Mouse (Mus musculus): Measurements from ENCODE around the gene Pfkfb3. TPM values are rescaled to one million over a fixed set of nuclear protein-coding genes. Genes with fewer than 3 reads are reported as not detected.

The Pfkfb3 gene
- total RNA-seq, 2 experiments from 2014 or later: 27.5 to 30.0 TPM

- no peak for DNase-seq (ENCODE audit: low spot score in 2 of 2)
- intact Hi-C loops (cut with DNase I): no loop called here
Observed at GRCm38 (mm10) chr2:11457904-11458303, 96.0 kb downstream of the Pfkfb3 start.

GRCm38 (mm10) chr2:11448711-11449110 is 105.2 kb downstream of the Pfkfb3 start:
- DNase-seq (ENCODE audit: low spot score in 2 of 2): no peak

DNA sequence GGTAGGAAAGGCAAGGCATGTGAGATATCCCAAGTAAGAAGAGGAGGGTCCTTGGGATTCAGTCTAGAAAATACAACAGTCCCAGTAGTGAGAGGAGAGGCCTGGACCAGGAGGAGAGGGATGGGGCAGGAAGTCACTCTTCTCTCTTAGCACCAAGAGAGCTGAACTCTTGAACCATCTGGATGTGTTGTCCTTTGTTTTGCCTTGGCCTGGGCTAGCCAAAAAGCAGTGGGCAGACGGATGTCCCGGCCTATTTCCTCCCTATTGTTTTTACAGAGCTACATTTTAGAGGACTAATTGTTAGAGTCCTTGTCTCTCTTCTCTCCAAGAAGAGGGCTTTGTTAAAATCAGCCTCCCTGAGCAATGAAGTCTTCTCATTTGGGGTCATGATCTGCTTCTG is 106.0 kb downstream of the Pfkfb3 start:
- intact Hi-C loops (cut with DNase I): no loop called here

More at GRCm38 (mm10) chr2:11448711-11449110, 105.2 kb downstream of the Pfkfb3 start:
- intact Hi-C loops (cut with DNase I): no loop called here

GRCm38 (mm10) chr2:11445722-11446121 is 108.2 kb downstream of the Pfkfb3 start:
- intact Hi-C loops (cut with DNase I): no loop called here

More for the DNA sequence above, 106.0 kb downstream of the Pfkfb3 start:
- DNase-seq (ENCODE audit: low spot score in 2 of 2): no peak

GRCm38 (mm10) chr2:11441864-11442263 is 112.0 kb downstream of the Pfkfb3 start:
- no peak for DNase-seq (ENCODE audit: low spot score in 2 of 2)
- intact Hi-C loops (cut with DNase I): no loop called here

More at GRCm38 (mm10) chr2:11445722-11446121, 108.2 kb downstream of the Pfkfb3 start:
- no peak for DNase-seq (ENCODE audit: low spot score in 2 of 2)

GRCm38 (mm10) chr2:11438231-11438954 is 115.5 kb downstream of the Pfkfb3 start:
- DNase-seq (ENCODE audit: low spot score in 2 of 2): no peak
- intact Hi-C loops (cut with DNase I): no loop called here

- intact Hi-C loops (cut with DNase I): no loop called here
- DNase-seq (ENCODE audit: low spot score in 2 of 2): no peak
Observed at GRCm38 (mm10) chr2:11436353-11436752, 117.5 kb downstream of the Pfkfb3 start.

GRCm38 (mm10) chr2:11433353-11433752 is 120.5 kb downstream of the Pfkfb3 start:
- intact Hi-C loops (cut with DNase I): no loop called here
- DNase-seq (ENCODE audit: low spot score in 2 of 2): no peak

GRCm38 (mm10) chr2:11429538-11429937 is 124.3 kb downstream of the Pfkfb3 start:
- intact Hi-C loops (cut with DNase I): loop anchor here (2.0 to 5.0 kb wide), 2 partner anchors 73 to 113 kb away; no protein-coding TSS in a partner anchor
- DNase-seq (ENCODE audit: low spot score in 2 of 2): peak; percentile 72 to 96

DNA sequence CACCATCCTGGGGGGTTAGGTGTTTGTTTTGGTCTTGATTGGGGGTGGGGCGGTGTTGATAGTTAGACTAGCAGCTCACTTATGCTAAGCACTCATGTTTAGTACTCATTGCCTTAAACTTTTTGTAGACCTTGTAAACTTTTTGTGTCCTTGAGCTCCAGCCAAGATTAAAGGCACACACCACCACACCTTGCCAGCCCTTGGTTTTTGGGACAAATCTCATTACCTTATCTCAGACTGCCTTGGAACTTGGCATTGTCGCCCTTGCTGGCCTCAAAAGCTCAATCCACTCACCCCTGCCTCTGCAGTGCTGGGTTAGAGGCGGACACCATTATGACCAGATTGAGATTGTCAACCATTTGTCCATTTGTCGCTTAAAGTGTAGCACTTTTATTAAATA is 125.3 kb downstream of the Pfkfb3 start:
- no peak for DNase-seq (ENCODE audit: low spot score in 2 of 2)
- intact Hi-C loops (cut with DNase I): loop anchor here (2.0 to 5.0 kb wide), 2 partner anchors 74 to 114 kb away; no protein-coding TSS in a partner anchor

GRCm38 (mm10) chr2:11427596-11427995 is 126.3 kb downstream of the Pfkfb3 start:
- intact Hi-C loops (cut with DNase I): loop anchor here (5.0 kb wide), 1 partner anchor 115 kb away; no protein-coding TSS in a partner anchor
- no peak for DNase-seq (ENCODE audit: low spot score in 2 of 2)

DNA sequence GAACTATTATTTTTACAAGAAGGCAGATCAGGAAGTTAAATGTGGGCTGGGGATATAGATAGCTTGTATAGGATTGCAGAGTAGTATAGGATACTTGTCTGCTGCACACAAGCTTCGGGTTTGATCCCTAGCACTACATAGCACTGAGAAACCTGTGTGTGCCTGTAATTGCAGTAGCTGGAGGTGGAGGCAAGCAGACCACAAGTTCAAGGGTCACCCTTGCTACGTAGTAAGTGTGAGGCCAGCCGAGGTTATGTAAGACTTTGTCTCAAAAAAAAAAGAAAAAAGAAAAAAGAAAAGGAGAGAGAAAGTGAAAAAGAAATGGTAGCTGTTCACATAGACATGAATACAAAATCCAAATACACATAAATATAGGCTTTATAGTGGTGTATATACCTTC is 127.5 kb downstream of the Pfkfb3 start:
- intact Hi-C loops (cut with DNase I): loop anchor here (5.0 kb wide), 1 partner anchor 116 kb away; no protein-coding TSS in a partner anchor
- no peak for DNase-seq (ENCODE audit: low spot score in 2 of 2)

DNA sequence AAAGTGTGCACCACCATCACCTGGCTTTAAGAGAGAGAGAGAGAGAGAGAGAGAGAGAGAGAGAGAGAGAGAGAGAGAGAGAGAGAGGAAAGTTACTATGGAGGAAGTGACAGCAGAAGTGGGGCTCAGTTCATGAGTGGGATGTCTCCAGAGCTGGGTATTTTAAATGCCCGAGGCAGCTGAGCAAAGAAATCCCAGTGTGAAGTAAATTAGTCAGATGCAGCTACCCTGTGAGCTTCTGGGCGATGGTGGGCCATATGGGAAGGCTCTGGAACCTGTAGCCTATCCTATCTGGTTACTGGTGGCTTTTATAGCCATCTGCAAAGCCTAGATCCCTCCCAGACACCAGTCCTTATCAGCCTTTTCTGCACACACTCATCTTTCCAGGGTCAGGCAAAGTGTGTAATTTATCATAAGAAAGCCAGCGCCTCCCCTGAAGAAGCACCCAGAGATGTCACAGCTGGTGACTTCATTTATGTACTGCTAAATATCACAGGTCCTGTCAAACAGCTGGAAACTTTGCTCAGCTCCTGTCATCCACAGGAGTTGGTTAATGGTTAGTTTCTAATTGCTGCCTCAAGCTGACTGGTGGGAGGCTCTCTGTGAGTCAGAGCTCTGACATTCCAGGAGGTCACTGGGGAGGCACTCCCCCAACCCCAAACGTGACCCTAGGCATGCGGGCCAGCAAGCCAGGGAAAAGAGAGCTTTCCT is 128.3 kb downstream of the Pfkfb3 start:
- DNase-seq (ENCODE audit: low spot score in 2 of 2): peak in 1 of 2 experiments; percentile 68
- intact Hi-C loops (cut with DNase I): loop anchor here (1.0 to 5.0 kb wide), 3 partner anchors 48 to 117 kb away; no protein-coding TSS in a partner anchor

- peak in 1 of 2 experiments; percentile 83 for DNase-seq (ENCODE audit: low spot score in 2 of 2)
- intact Hi-C loops (cut with DNase I): loop anchor here (2.0 kb wide), 1 partner anchor 77 kb away; no protein-coding TSS in a partner anchor
Observed at GRCm38 (mm10) chr2:11424252-11424651, 129.6 kb downstream of the Pfkfb3 start.

GRCm38 (mm10) chr2:11423421-11423820 is 130.5 kb downstream of the Pfkfb3 start:
- peak in 1 of 2 experiments; percentile 85 for DNase-seq (ENCODE audit: low spot score in 2 of 2)

DNA sequence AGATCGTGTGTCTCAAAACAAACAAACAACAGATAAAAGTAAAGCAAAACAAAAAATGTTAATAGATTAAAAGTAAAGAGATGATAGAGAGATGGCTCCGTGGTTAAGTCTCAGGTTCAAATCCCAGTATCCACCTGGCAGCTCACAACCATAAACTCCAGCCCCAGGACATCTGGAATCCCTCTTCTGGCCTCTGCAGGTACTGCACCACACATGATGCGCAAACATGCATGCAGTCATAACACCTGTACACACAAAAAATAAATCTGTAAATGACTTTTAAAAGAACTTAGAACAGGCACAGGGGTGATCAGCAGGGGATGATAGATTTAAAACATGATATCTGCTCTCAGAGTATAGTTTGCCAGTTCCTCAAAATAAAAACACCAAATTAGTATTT is 131.5 kb downstream of the Pfkfb3 start:
- DNase-seq (ENCODE audit: low spot score in 2 of 2): no peak
- intact Hi-C loops (cut with DNase I): no loop called here

More at GRCm38 (mm10) chr2:11423421-11423820, 130.5 kb downstream of the Pfkfb3 start:
- intact Hi-C loops (cut with DNase I): no loop called here
